Mouse (Mus musculus): ENCODE measurements around the gene Col25a1.

Col25a1 gene

DNA sequence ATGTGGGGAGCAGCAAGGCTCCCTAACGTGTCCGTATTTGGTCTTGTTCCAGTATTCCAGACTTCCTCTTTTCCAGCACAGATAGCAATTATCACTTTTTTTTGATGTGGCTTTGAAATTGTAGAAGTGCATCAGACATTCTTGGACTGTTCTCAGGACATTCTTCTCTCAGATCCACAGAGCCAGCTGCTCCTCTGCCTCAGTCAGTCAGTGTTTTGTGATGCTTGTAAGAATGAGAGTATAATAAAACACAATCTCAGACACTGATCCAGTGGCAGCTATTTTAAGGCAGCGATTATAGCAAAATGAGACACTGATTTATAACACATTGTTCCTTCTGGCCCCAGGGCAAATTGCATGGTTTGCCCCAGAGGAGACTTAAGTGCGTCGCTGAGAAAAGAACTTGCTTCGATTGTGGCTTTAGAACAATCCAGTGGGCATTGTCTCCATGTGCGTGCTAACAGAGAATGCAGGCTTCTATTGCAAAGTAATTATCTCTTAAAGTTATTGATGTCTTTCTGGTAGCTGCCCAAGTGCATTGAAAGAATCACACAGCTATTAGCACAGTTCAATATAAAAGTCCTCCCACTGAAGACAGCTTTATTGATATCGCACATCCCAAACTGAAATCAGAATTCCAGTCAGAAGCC is 111.5 kb downstream of the Col25a1 start:
- DNase-seq (ENCODE audit: low read depth, low spot score): no peak

DNA sequence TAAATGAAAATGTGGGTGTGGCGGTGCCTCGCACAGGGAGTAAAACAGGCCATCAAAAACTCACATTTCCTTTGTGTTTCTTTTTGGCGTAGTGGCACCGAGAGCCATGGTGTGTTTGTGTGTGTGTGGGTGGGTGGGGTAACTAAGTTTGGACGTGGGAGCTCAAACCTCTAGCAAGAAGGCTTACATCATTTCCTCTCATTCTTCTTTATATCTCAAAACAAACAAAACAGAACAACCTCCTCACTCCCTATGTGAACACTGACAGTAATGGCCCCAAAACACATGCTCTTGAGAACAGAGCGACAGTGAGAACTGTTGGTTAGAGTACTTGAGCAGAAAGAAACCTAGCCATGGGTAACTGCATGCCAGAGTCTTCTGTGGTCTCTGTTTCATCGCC is 121.1 kb downstream of the Col25a1 start:
- DNase-seq (ENCODE audit: low read depth, low spot score): no peak

DNA sequence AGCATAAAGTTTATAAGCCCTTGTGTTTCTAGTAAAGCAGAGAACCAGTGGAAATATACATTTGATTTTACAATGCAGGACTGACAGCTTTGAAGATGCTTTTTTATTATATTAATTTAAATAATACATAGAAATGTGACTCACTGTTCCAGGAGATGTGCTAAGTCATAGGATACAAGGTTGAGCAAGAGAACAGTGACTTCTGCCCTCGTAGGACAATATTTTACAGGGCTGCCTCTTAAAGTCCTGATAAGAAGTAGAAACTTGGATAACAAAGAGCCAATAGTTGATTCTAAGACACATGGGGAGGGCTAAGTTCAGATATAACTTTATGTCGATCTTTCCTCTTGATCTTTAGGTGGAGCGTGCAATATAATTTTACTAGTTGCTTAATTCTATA is 124.8 kb downstream of the Col25a1 start:
- no peak for DNase-seq (ENCODE audit: low read depth, low spot score)

DNA sequence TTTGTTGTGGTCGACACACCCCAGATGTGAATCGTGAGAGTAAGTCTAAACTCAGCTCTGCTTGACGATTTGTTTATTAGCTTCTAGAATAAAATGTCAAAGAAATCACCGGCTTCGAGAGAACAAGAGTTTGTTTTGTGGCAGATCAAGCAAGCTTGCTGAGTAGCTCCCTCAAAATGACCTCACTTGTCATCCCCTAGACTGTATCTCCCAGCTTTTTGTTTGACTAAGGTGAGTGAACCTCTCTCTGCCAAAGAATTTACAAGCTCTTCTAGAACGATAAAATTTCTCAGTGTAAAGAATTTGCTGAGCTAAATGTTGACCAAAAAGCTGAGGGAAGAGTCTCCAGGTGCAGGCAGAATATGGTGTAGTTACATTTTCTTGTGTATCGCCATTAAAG is 125.3 kb downstream of the Col25a1 start:
- DNase-seq (ENCODE audit: low read depth, low spot score): no peak

DNA sequence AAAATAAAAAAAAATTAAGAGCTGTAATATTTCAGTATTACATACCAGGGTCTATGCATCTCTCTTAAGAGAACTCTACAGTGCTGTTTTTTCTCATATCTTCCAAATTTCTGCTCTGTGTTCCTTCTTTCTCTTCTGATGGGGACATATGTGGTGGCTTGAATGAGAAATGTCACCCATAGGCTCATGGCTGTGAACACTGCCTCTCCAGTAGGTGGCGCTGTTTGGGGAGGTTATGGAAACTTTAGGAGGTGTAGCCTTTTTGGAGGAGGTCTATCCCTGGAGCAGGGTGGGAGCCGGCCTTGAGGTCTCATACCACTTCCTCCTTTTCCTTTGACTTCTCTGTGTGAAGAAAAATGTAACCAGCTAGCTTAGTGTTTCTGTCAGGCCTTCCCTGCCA is 128.4 kb downstream of the Col25a1 start:
- no peak for DNase-seq (ENCODE audit: low read depth, low spot score)

DNA sequence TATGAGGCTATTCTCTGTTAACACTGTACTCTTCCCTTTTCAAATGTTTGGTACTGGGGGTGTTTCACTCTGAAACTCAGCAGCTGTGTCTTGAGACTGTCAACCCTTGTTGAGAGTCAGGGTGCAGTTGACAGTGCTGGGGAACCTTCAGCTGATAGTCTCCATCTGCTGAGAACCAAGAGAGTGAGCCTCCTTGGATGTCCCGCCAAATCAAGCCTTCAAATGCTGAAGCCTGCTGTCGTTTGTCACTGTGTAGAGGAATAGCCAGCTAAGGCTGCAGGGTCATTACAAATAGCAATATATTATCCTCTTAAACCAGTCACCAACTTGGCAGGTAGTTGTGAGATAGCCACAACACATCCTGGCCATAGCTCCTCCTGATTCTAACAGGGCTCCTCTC is 129.0 kb downstream of the Col25a1 start:
- no peak for DNase-seq (ENCODE audit: low read depth, low spot score)

DNA sequence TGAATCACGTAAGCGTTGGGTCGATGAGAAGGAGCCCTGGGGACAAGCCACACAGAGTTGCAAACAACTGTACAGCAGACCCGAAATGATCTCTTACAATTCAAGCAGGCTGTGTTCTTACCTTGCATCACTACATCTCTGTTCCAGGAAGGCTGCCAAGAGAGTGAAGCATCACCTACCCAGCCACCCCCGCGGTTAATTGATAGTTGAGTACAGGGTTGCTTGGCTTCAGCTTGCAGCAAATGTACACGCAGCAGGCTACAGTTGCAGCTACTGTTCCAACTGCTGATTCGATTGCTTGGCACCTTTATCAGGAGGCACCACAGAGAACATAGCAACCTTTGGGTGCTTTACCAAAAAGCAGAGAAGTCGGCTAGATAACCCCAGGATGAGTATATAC is 133.8 kb downstream of the Col25a1 start:
- no peak for DNase-seq (ENCODE audit: low read depth, low spot score)

DNA sequence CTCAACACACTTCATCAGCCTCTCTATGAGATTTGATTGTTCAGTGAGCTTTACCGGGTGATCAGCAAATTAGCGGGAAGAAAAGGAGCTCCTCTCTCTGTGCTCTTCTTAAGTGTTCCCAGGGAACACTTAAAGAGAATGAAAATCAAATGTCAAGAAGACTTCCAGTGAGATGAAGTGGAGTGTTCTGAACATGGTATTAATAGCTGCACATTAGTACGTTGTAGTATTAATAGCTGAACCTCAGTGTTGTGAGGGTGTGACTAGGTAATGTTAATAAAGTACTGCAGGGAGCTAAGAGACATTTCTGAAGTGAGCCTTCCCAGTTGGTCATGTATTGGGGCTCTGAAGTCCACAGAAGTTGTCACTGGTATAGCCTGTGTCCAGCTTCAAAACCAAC is 139.2 kb downstream of the Col25a1 start:
- no peak for DNase-seq (ENCODE audit: low read depth, low spot score)

DNA sequence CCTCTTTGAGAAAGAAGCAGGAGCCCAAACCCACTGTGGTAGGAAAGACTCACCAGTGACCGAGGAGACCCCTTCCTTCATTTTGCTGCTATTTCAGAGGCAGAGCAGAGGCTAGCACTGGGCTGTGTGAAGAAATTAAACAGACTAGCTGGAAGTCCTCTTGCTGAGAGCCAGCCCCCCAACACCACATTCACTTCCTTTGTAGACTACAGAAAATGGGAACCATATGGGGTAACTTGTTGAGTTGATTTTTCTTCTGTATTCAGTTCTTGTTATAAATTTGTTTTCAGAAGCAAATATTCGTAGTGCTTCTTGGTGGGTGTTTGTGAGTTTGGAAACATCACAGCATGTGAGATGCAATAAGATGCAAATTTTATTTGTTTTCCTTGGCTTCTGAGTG is 142.6 kb downstream of the Col25a1 start:
- no peak for DNase-seq (ENCODE audit: low read depth, low spot score)

DNA sequence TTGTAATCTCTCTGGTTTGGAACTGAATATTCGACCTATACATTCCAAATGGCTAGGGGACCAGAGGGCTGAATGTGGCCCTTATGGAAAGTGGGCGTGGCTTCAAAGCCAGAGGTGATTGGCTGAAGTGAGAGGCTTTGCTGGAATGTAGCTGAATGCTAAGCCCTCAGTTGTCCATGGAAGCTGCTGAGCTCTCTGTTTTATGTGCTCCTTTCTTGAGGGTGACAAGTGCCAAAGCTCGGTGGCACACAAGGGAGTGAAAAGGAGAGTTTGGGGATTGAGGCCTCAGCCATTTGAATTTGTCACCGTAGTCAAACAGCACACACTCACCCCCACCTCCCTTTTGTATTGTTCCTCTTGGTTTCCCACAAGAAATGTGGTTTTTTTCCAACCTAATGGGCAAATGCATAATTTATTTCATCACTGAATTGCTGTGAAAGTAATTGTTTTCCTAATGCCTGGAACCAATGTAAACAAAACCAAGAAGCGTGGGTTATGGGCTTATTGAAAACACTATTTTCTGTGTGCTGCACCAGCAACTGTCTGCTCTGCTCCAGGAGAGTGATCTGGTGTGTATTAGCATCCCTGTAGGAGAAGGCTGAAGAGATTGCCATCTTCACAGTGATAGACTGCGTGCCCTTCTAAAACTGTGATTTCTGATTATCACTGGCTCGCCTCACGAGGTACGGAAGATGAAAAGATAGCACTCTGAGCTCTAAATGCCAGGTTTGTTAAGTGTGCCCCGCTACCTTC is 147.2 kb downstream of the Col25a1 start:
- no peak for DNase-seq (ENCODE audit: low read depth, low spot score)

DNA sequence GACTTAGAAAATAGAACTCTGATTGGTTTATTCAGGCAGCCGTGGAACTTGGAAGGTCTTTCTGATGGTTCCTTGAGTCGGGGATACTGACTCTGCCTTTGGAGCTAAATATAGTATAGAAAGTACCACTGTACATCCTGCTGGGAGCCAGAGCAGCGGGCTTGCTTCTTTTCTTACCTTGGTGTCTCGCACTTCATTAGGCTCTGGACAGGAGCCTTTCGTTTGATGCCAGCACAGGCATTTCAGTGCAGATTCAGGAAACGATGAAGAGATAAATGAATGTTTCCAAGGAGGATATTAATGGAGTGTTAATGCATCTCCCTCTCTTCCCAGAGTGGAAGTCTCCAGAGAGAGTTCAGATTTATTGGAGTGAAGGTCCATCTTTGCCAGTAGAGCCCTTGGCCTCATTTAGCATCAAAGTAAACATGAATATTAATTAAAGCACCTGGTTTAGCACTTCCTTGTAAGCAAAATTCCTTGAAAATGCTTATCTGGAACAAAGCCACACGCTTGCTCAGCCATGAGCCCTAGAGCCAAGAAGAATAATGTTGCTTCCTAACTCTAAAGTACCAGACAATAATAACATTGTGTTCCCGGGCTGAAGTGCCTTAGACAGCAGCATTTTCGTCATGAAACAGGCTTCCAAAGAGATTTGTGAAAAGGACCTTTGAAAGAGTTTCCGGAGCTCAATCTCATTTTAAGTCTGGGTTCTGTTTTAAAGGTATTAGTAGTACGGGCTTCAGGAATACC is 151.9 kb downstream of the Col25a1 start:
- no peak for DNase-seq (ENCODE audit: low read depth, low spot score)

DNA sequence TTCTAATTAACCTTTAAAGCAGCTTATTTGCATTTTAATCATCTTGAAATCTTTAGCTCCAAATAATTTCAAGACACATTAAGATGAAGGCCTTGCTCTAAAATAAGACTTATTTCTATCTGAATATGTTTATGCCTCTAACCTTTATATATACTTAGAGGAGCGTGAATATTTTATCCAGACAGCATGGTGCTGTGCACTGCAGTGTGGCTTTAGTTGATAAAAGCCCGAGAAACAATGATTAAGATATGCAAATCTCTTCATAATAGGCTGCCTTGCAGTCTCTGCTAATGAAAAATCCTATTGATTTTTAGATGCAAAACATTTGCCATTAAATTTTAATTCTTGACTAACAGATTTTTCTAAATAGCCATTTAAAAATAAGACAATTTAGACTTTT is 156.8 kb downstream of the Col25a1 start:
- DNase-seq (ENCODE audit: low read depth, low spot score): no peak

DNA sequence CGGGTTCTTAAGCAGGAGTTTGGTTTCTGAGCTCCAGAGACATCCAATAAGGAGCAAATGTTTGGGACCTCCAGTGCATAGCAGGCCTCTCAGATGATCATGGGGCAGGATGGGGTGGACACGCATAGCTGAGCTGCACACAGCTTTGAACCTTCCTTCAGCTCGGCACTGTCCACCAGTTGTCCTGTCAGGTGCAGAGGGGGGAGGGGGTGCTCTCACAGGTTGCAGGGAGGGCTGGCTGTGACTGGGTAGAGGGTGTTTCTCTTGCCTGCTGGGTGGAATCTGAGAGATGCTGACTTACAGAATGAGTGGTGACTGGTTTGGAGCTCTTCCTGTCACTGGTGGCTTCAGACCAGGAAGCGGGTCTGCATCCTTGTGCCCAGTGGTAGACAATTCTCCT is 157.5 kb downstream of the Col25a1 start:
- no peak for DNase-seq (ENCODE audit: low read depth, low spot score)

DNA sequence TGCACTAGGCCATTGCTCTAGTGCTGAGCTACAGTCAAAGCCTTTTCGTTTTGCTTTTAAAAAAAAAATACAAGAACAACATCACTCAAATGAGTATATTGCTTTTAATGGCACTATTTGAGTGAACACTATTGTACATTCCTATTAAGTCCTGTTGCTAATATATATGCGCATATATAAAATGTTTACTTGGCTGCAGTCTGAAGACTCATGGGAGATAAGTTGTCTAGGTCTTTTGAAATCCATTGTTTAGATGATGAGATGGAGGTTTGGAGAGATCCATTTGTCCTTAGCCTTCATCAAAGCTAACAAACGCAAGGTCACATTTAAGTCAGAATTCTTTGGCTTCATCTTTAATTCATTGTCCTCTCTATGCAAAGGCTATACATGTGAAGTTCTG is 157.9 kb downstream of the Col25a1 start:
- DNase-seq (ENCODE audit: low read depth, low spot score): no peak

DNA sequence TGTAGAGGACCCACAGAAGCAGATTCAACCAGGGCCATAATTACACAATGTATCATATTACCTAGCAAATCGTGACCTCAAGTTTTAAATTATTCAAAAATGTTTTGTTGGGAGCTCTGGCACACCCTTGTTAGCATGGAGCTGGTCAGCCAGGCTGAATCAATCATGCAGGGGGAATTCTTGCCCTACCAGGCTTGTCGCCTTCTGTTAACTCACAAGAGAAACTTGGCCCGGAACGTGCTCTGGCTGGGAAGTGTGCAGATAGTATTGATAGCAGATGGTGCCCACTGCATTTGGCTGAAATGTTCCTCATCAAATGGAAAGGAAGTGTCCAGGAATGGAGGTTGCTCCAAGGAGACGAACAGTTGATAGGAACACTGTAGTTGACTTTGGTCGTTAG is 158.9 kb downstream of the Col25a1 start:
- DNase-seq (ENCODE audit: low read depth, low spot score): no peak

DNA sequence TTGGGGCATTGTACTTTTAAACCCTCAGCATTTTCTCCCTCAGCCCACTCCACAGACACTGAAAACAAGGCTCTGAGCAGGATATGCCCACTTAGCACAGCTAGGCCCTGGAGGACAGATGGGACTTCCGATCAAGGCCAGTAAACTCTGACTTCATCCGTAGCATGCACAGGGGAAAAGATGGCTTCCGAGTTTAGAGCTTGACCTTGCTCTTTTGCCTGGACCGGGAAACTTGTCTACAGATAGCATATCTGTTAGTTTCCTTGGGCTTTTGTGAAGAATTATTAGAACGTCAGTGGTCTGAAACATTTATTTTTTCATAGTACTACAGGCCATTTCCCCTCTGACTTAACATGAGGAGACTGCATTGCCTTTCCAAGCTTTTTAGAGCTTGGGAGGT is 159.4 kb downstream of the Col25a1 start:
- DNase-seq (ENCODE audit: low read depth, low spot score): no peak

DNA sequence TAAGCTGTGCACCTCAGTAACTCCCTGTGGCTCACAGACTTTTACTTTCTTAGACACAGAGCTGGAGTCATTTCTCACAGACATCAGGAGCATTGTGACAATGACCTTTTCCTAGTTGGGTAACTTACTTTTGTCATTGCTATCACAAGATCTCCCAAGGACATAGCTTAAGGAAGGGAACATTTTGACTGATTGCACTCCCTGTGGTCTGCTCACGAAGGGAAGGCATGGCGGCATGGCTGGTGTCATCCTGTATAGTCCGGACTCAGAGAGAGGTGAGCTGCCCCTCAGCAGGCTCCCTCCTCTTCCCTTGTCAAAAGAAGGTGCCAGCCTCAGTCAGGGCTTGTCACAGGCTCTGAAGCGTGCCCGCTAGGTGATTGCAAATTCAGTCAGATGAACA is 160.6 kb downstream of the Col25a1 start:
- no peak for DNase-seq (ENCODE audit: low read depth, low spot score)

DNA sequence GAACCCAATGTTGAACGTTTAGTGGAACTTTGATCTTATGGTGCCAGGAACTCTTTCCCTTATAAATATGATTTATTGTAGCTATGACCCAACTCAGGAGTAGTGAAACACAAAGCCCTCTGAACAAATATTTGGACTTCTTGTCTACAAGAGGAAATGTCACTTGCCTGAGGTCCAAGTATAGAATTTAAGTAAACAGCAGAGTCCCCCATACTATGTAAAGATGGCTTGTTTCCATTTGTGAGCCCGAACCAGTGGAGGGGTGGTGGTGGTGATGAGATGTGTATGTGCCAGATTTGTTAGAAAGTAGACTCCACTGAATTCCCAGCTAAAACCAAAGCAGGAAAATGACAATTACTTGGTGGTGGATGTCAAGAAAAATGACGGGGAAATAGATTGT is 169.2 kb downstream of the Col25a1 start:
- DNase-seq (ENCODE audit: low read depth, low spot score): no peak

DNA sequence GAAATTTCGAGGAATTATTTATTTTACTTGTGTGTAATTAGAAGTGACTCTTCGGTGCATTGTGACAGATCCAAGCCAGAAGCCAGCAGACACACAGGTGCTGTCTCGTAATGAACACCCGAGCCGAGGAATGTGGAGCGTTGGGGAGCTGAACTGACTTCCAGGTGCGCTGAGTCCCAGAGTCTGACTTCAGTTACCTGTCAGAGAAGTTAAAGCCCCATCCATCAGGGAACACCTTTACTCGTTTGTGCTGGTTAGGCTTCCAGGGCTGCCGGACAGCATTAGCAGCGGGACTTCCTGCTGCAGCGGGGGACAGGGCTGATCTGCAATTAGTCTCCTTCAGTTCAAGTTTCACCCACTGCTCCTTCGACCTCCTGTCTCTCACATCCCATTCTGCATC is 172.3 kb downstream of the Col25a1 start:
- DNase-seq (ENCODE audit: low read depth, low spot score): no peak

DNA sequence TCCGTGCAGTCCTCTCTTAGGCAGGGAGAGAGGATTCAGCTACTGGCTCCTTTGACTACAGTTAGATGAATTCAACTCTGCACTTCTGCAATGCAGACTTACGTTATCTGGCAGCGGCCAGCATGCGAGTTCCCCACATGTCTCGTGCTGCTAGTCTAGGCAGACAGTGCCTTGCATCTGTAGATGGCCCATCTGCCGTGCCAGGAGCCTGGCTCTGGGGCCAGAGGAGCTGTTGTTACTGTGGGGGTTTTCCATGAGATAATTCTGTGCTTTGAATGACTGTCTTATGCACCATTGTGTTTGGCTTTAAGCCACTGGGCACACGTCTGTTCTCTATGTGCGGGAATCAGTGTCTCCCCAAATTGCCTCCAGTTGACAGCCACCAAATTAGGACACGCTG is 173.5 kb downstream of the Col25a1 start:
- no peak for DNase-seq (ENCODE audit: low read depth, low spot score)

DNA sequence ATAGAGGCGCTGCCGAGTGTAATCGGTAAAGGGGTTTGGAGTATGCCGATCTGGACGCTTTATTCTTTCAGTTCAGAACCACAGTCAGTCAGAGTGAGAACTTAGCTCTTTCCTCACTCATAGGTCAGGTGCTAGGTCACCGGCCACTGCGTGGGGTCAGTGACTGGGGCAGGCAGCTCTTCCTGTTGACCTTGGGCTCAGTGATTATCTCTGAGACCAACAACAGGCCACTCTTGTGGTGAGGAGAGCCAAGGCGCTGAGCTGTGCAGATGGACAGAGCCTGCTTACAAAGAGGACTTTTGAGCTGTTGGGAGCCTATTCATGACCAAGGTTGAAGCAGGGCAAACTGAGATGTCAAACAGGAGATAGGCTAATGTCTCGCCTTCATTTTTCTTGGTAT is 174.4 kb downstream of the Col25a1 start:
- DNase-seq (ENCODE audit: low read depth, low spot score): no peak

DNA sequence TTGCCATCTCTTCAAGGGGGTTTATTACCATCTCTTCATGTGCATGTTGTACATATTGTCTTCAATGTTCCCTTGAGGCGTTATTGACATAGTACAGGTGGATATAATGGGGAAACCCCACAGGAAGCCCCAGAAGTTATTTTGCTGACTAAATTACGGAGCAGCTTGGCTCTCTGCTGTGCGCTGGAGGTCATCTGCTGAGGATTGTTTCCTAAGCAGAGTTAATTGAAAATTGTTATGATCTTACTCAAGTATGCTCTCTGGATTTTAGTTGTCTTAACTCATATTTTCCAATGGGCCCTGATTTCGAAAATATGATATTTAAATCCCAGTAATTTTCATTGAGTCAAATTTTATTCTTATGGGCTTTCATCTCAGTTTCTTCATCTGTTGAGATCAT is 178.0 kb downstream of the Col25a1 start:
- no peak for DNase-seq (ENCODE audit: low read depth, low spot score)

DNA sequence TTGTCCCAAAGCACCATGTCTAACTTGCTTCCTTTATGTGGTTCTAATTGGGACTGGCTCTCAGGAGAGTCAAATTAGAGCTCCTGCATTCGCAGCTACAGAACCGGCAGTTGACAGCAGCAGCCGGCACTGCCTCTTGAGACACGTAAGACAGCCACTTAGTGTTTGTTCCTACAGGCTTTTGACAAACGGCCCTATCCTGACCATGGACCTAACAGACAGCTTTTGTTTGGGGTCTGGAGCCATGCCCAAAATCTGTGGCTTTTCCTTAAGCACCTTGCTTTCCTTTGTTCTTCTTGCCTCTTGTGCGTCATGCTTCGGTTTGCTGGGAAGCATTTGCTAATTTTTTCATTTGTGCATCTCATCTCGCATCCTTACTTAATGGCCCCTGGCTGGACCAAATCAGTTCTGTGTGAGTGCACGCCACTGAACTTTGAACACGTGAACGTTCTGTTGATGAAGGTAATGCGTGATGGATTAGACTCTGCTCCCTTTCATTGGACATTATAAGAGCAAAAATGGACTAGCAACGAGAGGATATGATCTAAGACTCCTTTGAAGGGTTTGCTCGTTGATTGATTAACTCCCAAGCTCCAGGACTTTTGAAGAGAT is 179.5 kb downstream of the Col25a1 start:
- no peak for DNase-seq (ENCODE audit: low read depth, low spot score)

All from CD4-positive, CD25-positive, alpha-beta regulatory T cell, adult 2 months (primary cell).